Mouse (Mus musculus) gastrocnemius, adult 8-10 months (tissue): ENCODE data around the gene Srp72. TPM values are rescaled to one million over a fixed set of nuclear protein-coding genes. Genes with fewer than 3 reads are reported as not detected.

Experiments used
- DNase-seq, 2 experiments: peaks; one replicate each; pipeline ENCODE4 v3.0.0; 2022; ENCODE audit warnings: low spot score in 2 of 2
- total RNA-seq, 4 experiments: library from RNA; stranded (reverse); gene quantifications; 2 replicates each; pipeline ENCODE4 v1.2.4; 2022

Gene Srp72
- total RNA-seq, 4 experiments from 2014 or later, result 46.9 to 53.4 (median 49.4) TPM

GRCm38 (mm10) chr5:77044362-77044761 is 69.9 kb downstream of the Srp72 start:
- no peak for DNase-seq

Other genes with a start within 250 kb of the Srp72 start
- gene Aasdh, start 69.2 kb upstream of the Srp72 start, total RNA-seq, result 10 to 100 TPM in 3 of 4 experiments, 1 to 10 TPM in 1; 8.6 to 14.5 (median 12.0) TPM
- gene Paics, start 23.4 kb upstream of the Srp72 start, total RNA-seq, result 100 to 1,000 TPM; 150 to 159 (median 158) TPM
- 10 to 100 TPM; 21.7 to 26.1 (median 25.5) TPM for gene Ppat, start 23.1 kb upstream of the Srp72 start, total RNA-seq
- gene Arl9, start 29.4 kb downstream of the Srp72 start, total RNA-seq, result not detected
- gene Thegl, start 41.3 kb downstream of the Srp72 start, total RNA-seq, result not detected
- gene Hopx, start 140.4 kb downstream of the Srp72 start, total RNA-seq, result 1 to 10 TPM; 1.2 to 2.7 (median 2.2) TPM
- not detected for gene Spink2, start 236.8 kb downstream of the Srp72 start, total RNA-seq